Mouse (Mus musculus) bone marrow macrophage, adult 2 months (primary cell): ENCODE data around the gene Ccdc92.

ENCODE experiments used
- CTCF ChIP-seq: IDR thresholded peaks from 2 replicates; pipeline ENCODE4 v1.5.1; 2012; ENCODE audit warnings: low read depth, mild to moderate bottlenecking, low read length, moderate library complexity
- POLR2A ChIP-seq: IDR thresholded peaks from 2 replicates; pipeline ENCODE4 v1.6.1; 2012; ENCODE audit warnings: mild to moderate bottlenecking, low read depth, low read length, borderline replicate concordance

- no peak for TF ChIP-seq CTCF
- no peak for TF ChIP-seq POLR2A
Observed at GRCm38 (mm10) chr5:124906890-124907289, 44.7 kb upstream of the Ccdc92 start.
